Mouse (Mus musculus) neutrophil, adult 83 days (primary cell): Measurements from ENCODE around the gene Ctsc. TPM values are rescaled to one million over a fixed set of nuclear protein-coding genes. Genes with fewer than 3 reads are reported as not detected.

ENCODE experiments used
- total RNA-seq, 2 experiments: library from RNA; stranded (reverse); gene quantifications; one replicate each; pipeline ENCODE4 v1.2.4; 2023

The Ctsc gene
- total RNA-seq = 100 to 1,000 TPM; 147 to 155 TPM

DNA sequence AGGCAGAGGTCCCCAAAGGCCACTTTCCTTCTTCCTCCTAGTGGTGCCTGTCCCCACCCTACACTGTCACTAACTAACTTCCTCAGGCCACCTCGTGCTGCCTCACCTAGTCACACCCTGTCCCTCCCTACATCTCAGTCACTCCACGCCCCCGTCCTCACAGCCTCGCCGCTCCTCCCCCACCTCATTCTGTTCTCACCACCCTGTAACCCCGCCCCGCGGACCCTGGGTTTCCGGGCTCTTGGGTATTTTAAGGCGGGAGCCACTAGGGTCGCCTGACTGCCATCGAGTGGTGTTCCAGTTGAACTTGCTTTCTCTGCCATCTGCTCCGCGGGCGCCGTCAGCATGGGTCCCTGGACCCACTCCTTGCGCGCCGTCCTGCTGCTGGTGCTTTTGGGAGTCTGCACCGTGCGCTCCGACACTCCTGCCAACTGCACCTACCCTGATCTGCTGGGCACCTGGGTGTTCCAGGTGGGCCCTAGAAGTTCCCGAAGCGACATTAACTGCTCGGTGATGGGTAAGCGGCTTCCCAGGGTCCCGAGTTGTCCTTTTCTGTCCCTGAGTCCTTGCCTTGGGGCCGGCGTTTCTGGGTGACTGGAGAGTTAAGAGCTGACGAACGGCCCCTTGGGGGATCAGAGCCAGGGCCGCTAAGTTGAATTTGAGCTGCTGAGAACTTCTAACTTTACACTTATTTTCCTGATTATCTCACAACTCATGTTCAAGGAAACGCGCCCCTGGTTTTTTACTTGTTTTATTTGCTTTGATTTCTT lies at the start of gene Ctsc:
TSS of gene Ctsc (plus strand) at position 228 of the 770 bp plus-strand sequence.

Other genes with a start within 250 kb of the Ctsc start
- gene Rab38, start 152.2 kb downstream of the Ctsc start, total RNA-seq = 1 to 10 TPM in 1 of 2 experiments, under 1 TPM in 1; 0.77 to 1.2 TPM